Mouse (Mus musculus) spleen, adult 10 weeks (tissue): Measurements from ENCODE around the gene Etv6. TPM values are rescaled to one million over a fixed set of nuclear protein-coding genes. Genes with fewer than 3 reads are reported as not detected.

Experiments
- polyA plus RNA-seq: library from polyadenylated mRNA; stranded (reverse); fragments of 350-450 nt; fragmentation: Illumina TruSeq; extraction: RNeasy Lipid Tissue Mini Kit (QIAGEN cat#74804); gene quantifications from one replicate; pipeline ENCODE4 v1.2.3, GENCODE M21; 2015; ENCODE audit warnings: low replicate concordance; ENCODE audit not compliant: insufficient read depth

Etv6 gene
- polyA plus RNA-seq, result 32.6 TPM

DNA sequence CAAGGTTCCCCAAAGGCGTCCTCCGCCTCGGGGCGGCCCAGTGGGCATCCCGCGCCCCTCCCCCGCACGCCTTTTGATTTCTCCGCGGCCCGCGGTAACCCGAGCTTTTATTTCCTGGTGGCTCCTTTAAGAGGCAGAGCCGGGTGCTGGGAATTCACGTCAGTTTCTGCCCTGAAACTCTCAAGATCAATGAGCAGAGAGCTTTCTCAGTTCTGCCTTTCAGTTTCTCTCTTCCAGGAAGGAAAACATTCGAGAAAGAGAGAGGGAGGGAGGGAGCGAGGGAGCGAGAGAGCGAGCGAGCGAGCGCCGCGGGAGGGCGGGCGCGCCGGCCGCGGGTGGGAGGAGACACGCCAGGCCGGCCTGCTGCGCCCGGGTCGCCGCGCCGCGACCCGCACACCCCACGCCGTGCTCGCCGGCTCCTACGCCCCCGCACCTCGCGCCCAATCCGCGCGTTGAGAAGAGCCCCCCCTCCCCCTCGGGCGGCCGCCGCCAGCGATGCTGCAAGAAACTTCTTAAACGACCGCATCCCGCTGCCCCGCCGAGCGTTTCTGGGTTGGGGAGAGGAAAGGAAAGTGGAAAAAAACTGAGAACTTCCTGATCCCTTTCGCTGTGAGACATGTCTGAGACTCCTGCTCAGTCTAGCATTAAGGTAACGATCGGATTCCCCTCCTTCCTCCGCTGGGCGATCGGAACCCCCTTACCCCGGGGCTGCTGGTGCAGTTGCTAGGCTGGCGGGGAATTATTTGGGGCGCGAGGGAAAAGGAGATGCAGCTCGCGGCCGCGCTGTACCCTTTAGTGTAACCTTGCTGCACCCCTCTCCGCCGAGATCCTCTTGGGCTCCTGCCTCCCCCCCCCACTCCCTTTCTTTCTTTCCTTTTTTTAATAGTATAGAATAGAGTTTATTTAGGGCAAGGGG is at the start of gene Etv6:
TSS of gene Etv6 (plus strand) at position 211 of the 916 bp plus-strand sequence.

Other genes starting within 250 kb of the Etv6 start
- gene Kap, start 181.9 kb upstream of the Etv6 start, polyA plus RNA-seq, result not detected